Mouse (Mus musculus) heart, postnatal 0 days (tissue): ENCODE measurements around the gene Slc10a7. TPM values are rescaled to one million over a fixed set of nuclear protein-coding genes. Genes with fewer than 3 reads are reported as not detected.
A peak's percentile ranks its signal among the peaks of the same experiment; 100 is the strongest.

Experiments used
- ATAC-seq: fragments of 200-750 bp; cut with Nextera tagmentation; 2 replicates; pipeline ENCODE4 v1.8.0; 2017; ENCODE audit warnings: low read depth, moderate number of reproducible peaks, moderate library complexity; ENCODE audit not compliant: insufficient read depth
- DNase-seq: peaks from one replicate; pipeline ENCODE4 v3.0.0-alpha.2; 2016; ENCODE audit warnings: low spot score
- H3K27ac ChIP-seq: fragments of 300-500 bp; sonication (generic); 2 replicates; pipeline ENCODE4 v1.5.1; 2014; ENCODE audit warnings: low read depth, mild to moderate bottlenecking
- H3K27me3 ChIP-seq: fragments of 300-500 bp; sonication (generic); 2 replicates; pipeline ENCODE4 v1.6.1; 2014; ENCODE audit warnings: low read length, mixed read lengths; ENCODE audit not compliant: control insufficient read depth, insufficient read depth
- H3K36me3 ChIP-seq: fragments of 300-500 bp; sonication (generic); replicated peaks from 2 replicates; pipeline ENCODE4 v1.6.1; 2014; ENCODE audit warnings: low read length, mixed read lengths; ENCODE audit not compliant: control insufficient read depth, insufficient read depth
- H3K4me1 ChIP-seq: fragments of 300-500 bp; sonication (generic); 2 replicates; pipeline ENCODE4 v1.6.1; 2014; ENCODE audit warnings: antibody characterized with exemption; ENCODE audit not compliant: control insufficient read depth, insufficient read depth
- H3K4me2 ChIP-seq: fragments of 300-500 bp; sonication (generic); 2 replicates; pipeline ENCODE4 v1.6.1; 2014; ENCODE audit warnings: low read depth, mild to moderate bottlenecking, low read length, moderate library complexity
- H3K4me3 ChIP-seq: fragments of 300-500 bp; sonication (generic); 2 replicates; pipeline ENCODE4 v1.5.1; 2014; ENCODE audit warnings: low read depth, low read length
- H3K9ac ChIP-seq: fragments of 300-500 bp; sonication (generic); replicated peaks from 2 replicates; pipeline ENCODE4 v1.6.1; 2014; ENCODE audit warnings: low read depth, low read length, mixed read lengths
- H3K9me3 ChIP-seq: fragments of 300-500 bp; sonication (generic); replicated peaks from 2 replicates; pipeline ENCODE4 v1.6.1; 2016; ENCODE audit warnings: low read length; ENCODE audit not compliant: control insufficient read depth
- CTCF ChIP-seq: IDR thresholded peaks from 2 replicates; pipeline ENCODE4 v1.5.1; 2016; ENCODE audit warnings: antibody characterized with exemption, control low read depth, low read depth
- EP300 ChIP-seq: IDR thresholded peaks from 2 replicates; pipeline ENCODE4 v1.6.1; 2016; ENCODE audit warnings: antibody characterized with exemption, low read depth
- WGBS: fragments of 180-500 bp; shearing (Covaris S2); extraction: QIAGEN DNeasy Blood & Tissue Kit; methylation state at CpG from one replicate; pipeline ENCODE4 v1.1.7; 2014; 5-methylcytosine and 5-hydroxymethylcytosine counted together
- polyA plus RNA-seq: library from polyadenylated mRNA; unstranded; fragments of >200 nt; fragmentation: Nextera tagmentation; extraction: Ambion mirVana; gene quantifications from 2 replicates; pipeline ENCODE4 v1.2.1, GENCODE M21; 2015
- total RNA-seq: library from RNA; depleted of rRNA; stranded (reverse); fragments of >200 nt; gene quantifications from 2 replicates; pipeline ENCODE4 v1.2.3, GENCODE M21; 2014; ENCODE audit warnings: low replicate concordance

The Slc10a7 gene
- total and polyA plus RNA-seq, 2 experiments from 2014 or later: 5.3 to 11.8 TPM

DNA sequence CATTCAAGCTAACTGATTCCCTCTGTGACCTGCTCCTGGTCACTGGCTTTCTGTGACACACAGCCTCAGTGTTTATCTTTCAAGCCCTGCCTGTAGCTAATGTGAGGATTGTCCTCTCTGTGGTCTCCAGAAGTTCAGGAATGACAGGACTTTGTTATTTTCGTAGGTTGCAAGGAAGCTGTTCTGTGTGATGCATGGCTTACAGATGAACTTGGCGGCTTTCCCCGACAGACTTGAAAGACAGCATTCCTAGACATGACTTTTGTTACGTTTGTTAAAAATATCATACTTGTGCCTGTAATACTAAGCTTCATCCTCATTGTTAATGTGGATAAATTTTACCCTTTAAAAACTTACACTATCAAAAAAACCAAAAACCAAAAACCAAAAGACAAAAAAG is 138.7 kb downstream of the Slc10a7 start:
- H3K27ac ChIP-seq: no peak overlapping the region
- no peaks in the 10 kb centered on the region for H3K27me3 ChIP-seq
- no peak for ATAC-seq
- H3K36me3 ChIP-seq: no peaks in the 10 kb centered on the region
- H3K4me1 ChIP-seq: no peaks in the 10 kb centered on the region
- TF ChIP-seq CTCF (no peak), EP300 (no peak)
- H3K4me2 ChIP-seq: no peak overlapping the region
- DNase-seq: no peak
- H3K4me3 ChIP-seq: no peak overlapping the region
- 49% methylated on average over 4 of the region's 4 CpGs for WGBS
- H3K9ac ChIP-seq: no peak overlapping the region
- H3K9me3 ChIP-seq: 0 out of 2 replicates have a peak, but pooled peaks cover 5% of the 10 kb centered on the region

DNA sequence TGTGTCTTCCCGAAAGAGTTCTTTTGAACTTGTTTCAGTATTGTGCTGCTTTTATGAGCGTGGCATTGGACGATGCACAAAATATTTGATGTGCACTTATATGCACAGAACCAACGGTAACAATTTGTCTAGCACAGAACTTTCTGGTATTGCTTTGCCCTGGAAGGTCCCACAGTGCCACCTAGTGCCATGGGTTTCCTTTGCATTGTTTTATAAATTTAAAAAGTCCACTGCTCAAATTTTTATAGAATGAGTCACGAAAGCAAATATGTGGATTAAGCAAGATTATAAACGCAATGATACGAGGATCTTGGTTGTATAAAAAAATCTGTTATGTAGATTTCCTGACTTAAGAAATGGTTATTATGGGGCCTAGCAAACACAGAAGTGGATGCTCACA is 139.8 kb downstream of the Slc10a7 start:
- ATAC-seq (no peak), DNase-seq (peak; percentile 81)
- H3K9me3 ChIP-seq: 0 out of 2 replicates have a peak, but pooled peaks cover 5% of the 10 kb centered on the region
- H3K4me3 ChIP-seq: no peak overlapping the region
- H3K36me3 ChIP-seq: no peaks in the 10 kb centered on the region
- no peak overlapping the region for H3K4me2 ChIP-seq
- TF ChIP-seq EP300 (no peak), CTCF (peak; percentile 88)
- WGBS: 30% methylated on average over 7 of the region's 7 CpGs
- H3K9ac ChIP-seq: no peak overlapping the region
- H3K27me3 ChIP-seq: no peaks in the 10 kb centered on the region
- no peaks in the 10 kb centered on the region for H3K4me1 ChIP-seq
- no peak overlapping the region for H3K27ac ChIP-seq

DNA sequence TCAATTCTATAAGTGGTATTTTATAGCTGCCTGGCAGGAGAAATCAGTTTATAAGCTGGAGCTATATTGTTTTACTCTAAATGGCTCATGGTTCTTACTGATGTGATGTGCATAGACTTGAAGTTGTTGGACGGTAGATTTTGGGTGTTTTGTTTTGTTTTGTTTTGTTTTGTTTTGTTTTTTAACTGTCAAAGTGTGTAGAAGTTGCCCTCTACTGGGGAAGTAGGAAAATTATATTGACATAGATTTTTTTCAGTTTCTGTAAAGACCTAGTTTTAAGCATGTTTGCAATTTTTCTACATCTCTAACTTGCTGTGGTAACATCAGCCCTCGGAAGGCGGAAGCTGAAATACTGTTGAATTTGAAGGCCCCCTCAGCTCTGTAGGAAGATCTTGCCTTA is 142.5 kb downstream of the Slc10a7 start:
- H3K9me3 ChIP-seq: no peaks in the 10 kb centered on the region
- no peaks in the 10 kb centered on the region for H3K36me3 ChIP-seq
- H3K4me2 ChIP-seq: no peak overlapping the region
- no peak overlapping the region for H3K27ac ChIP-seq
- ATAC-seq: no peak
- H3K4me1 ChIP-seq: no peaks in the 10 kb centered on the region
- no peak for TF ChIP-seq CTCF
- no peak for TF ChIP-seq EP300
- WGBS: 71% methylated on average over 3 of the region's 3 CpGs
- H3K9ac ChIP-seq: no peak overlapping the region
- H3K4me3 ChIP-seq: no peak overlapping the region
- DNase-seq: no peak
- H3K27me3 ChIP-seq: no peaks in the 10 kb centered on the region

DNA sequence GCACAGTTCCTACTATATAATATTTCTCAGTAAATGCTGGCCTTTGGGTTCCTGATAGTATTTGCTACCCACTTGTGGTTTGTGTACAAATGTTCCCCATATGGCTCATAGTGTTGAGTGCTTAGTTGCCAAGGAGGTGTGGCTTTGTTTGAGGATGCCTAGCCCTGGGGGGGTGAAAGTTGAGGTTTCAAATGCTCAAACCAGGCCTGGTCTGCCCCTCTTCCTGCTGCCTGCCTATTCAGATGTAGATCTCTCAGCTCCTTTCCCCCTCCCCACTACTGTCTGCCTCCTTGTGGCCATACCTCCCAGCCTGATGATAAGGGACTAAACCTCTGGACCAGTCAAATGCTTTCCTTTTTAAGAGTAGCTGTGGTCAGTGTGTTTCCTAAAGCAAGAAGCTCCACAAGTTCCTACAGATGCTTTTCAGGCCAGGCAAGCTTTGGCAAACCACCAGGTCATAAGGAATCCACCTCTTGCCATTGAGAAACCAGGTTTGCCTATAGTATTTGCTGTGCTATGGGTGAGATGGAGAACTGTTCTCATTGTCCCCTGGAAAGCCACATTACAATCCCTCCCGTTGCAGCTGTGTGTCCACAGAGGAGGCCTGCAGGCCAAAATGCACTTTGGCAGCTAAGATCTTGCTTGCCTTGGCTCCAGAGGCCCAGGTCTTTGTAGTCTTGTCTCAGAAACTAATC is 146.4 kb downstream of the Slc10a7 start:
- H3K27me3 ChIP-seq: no peaks in the 10 kb centered on the region
- H3K27ac ChIP-seq: no peak overlapping the region; the same call in 1 of the 2 replicates
- no peak overlapping the region for H3K4me2 ChIP-seq
- H3K4me1 ChIP-seq: no peaks in the 10 kb centered on the region
- ATAC-seq (no peak), DNase-seq (no peak)
- TF ChIP-seq CTCF (no peak), EP300 (no peak)
- H3K9ac ChIP-seq: no peak overlapping the region
- H3K36me3 ChIP-seq: no peaks in the 10 kb centered on the region
- WGBS: 44% methylated on average over 1 of the region's 1 CpGs
- no peaks in the 10 kb centered on the region for H3K9me3 ChIP-seq
- H3K4me3 ChIP-seq: no peak overlapping the region

DNA sequence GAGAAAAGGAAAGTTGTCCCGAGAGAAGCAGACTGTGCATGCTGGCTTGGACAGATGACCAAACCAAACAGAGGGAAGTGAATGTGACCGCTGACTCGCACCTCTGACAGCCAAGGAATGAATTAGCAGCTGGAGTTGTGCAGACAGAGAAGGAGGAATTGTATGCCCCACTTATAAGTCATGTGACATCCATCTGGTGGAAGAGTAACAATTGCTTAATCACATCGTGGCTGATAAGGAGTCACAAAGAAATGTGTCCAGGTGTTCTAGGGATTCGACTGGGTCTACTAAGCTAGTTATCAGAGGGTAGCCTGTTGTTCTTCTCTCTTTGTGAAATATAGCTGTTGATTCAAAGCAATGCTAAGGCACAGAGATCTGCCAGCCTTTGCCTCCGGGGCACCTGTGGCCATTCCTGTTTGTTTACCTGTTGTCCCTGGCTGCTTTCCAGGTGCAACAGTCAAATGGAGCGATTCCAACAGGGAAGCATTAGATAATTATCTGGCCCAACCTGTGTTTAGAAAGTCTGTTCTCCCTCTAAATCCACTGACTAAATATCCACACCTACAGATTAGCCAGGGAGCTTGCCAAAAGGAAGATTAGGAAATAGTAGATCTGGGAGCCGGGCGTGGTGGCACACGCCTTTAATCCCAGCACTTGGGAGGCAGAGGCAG is 147.7 kb downstream of the Slc10a7 start:
- H3K9ac ChIP-seq: no peak overlapping the region
- DNase-seq (no peak), ATAC-seq (no peak)
- H3K4me1 ChIP-seq: no peaks in the 10 kb centered on the region
- H3K4me2 ChIP-seq: no peak overlapping the region
- no peaks in the 10 kb centered on the region for H3K36me3 ChIP-seq
- TF ChIP-seq EP300: no peak
- no peak for TF ChIP-seq CTCF
- no peak overlapping the region for H3K4me3 ChIP-seq
- H3K9me3 ChIP-seq: no peaks in the 10 kb centered on the region
- H3K27ac ChIP-seq: no peak overlapping the region
- 56% methylated on average over 10 of the region's 10 CpGs for WGBS
- H3K27me3 ChIP-seq: no peaks in the 10 kb centered on the region
